Mouse (Mus musculus) erythroblast, embryonic 14.5 days (primary cell): Measurements from ENCODE around the gene Prdm16. TPM values are rescaled to one million over a fixed set of nuclear protein-coding genes. Genes with fewer than 3 reads are reported as not detected.

Experiments used
- H3K27me3 ChIP-seq: 2 replicates; pipeline ENCODE4 v1.6.1; 2012; ENCODE audit warnings: inconsistent platforms; ENCODE audit not compliant: control insufficient read depth
- H3K36me3 ChIP-seq: 2 replicates; pipeline ENCODE4 v1.6.1; 2012; ENCODE audit warnings: mild to moderate bottlenecking, inconsistent platforms; ENCODE audit not compliant: control insufficient read depth
- H3K4me1 ChIP-seq: 2 replicates; pipeline ENCODE4 v1.6.1; 2012; ENCODE audit warnings: inconsistent platforms; ENCODE audit not compliant: control insufficient read depth
- H3K4me3 ChIP-seq: replicated peaks from 2 replicates; pipeline ENCODE3; 2012; ENCODE audit warnings: moderate library complexity, mild to moderate bottlenecking, inconsistent platforms
- H3K9me3 ChIP-seq: 2 replicates; pipeline ENCODE4 v1.6.1; 2012; ENCODE audit warnings: low read length, inconsistent platforms, mixed read lengths; ENCODE audit not compliant: control insufficient read depth
- GATA1 ChIP-seq: IDR thresholded peaks from 2 replicates; pipeline ENCODE4 v1.6.1; 2012; ENCODE audit warnings: low read length, inconsistent platforms, mixed read lengths
- TAL1 ChIP-seq: IDR thresholded peaks from 3 replicates; pipeline ENCODE4 v1.6.1; 2012; ENCODE audit warnings: low read length, inconsistent platforms, mixed read lengths
- polyA plus RNA-seq: library from polyadenylated mRNA; stranded (reverse); fragments of >175 nt; gene quantifications from 2 replicates; pipeline ENCODE4 v1.2.3, GENCODE M21; 2012

Gene Prdm16
- polyA plus RNA-seq, 1 experiment = 0.12 TPM

GRCm38 (mm10) chr4:154598357-154598756, 38.3 kb downstream of the Prdm16 start:
- no peaks in the 10 kb centered on the region for H3K27me3 ChIP-seq
- no peaks in the 10 kb centered on the region for H3K36me3 ChIP-seq
- H3K4me3 ChIP-seq = no peak overlapping the region
- peaks cover 29% of the 10 kb centered on the region for H3K4me1 ChIP-seq
- H3K9me3 ChIP-seq = no peaks in the 10 kb centered on the region
- no peak for TF ChIP-seq TAL1
- TF ChIP-seq GATA1 = no peak

DNA sequence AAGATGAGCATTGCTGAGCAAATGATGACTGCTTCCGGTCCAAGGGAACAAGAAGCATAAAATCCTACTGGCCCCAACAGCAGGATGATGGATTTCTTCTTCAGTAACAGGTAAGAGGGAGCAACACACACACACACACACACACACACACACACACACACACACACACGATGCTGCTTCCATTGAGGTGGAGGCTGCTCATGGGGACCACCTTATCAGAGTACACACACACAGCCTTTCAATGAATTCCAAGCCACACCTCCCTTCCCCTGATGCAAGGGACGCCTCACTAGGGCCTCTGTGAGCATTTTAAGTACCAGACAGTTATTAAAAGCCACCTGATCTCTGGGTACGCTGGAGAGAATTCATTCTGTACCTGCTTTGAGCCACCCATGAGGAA, 39.9 kb downstream of the Prdm16 start:
- Histone ChIP-seq H3K9me3 (no peaks in the 10 kb centered on the region), H3K27me3 (no peaks in the 10 kb centered on the region), H3K4me3 (no peak overlapping the region), H3K4me1 (peaks cover 25% of the 10 kb centered on the region), H3K36me3 (no peaks in the 10 kb centered on the region)
- no peak for TF ChIP-seq TAL1
- TF ChIP-seq GATA1 = no peak

GRCm38 (mm10) chr4:154594761-154595556, 41.7 kb downstream of the Prdm16 start:
- Histone ChIP-seq H3K9me3 (no peaks in the 10 kb centered on the region), H3K4me3 (no peak overlapping the region), H3K36me3 (no peaks in the 10 kb centered on the region), H3K27me3 (no peaks in the 10 kb centered on the region), H3K4me1 (peaks cover 25% of the 10 kb centered on the region)
- TF ChIP-seq TAL1 (no peak), GATA1 (no peak)

DNA sequence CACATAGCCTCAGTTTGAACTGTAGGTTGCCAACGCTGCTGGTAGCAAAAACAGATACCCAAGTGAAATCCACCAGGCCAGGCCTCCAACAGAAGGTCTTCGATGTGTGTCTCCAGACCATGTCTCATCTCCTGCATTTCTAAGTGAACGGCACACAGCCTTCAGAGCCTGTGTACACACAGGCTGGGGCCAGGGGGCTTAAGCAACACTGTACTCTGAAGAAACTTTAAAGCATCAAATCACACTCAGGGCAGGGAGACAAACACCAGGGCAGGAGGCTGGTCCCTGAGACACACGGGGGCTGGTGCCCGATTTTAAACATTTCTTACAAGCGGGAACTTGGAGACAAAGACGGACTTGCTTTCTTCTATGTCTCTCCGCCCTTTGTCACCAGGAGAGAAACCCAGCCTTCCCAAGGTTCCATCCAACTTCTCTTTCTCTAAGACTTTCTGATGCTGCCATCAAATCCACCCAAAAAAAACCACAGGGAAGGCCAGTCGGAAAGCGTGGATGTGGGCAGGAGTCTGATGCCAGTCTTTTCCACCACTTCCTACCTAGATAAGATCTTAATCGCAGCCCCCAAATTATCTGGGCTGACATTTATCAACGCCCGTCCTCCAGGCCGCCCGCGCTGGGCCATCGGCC, 42.4 kb downstream of the Prdm16 start:
- Histone ChIP-seq H3K4me1 (peaks cover 25% of the 10 kb centered on the region), H3K9me3 (no peaks in the 10 kb centered on the region), H3K36me3 (no peaks in the 10 kb centered on the region), H3K27me3 (no peaks in the 10 kb centered on the region), H3K4me3 (no peak overlapping the region)
- no peak for TF ChIP-seq GATA1
- no peak for TF ChIP-seq TAL1

- no peaks in the 10 kb centered on the region for H3K27me3 ChIP-seq
- no peak overlapping the region for H3K4me3 ChIP-seq
- TF ChIP-seq TAL1 = no peak
- no peak for TF ChIP-seq GATA1
- H3K36me3 ChIP-seq = no peaks in the 10 kb centered on the region
- no peaks in the 10 kb centered on the region for H3K9me3 ChIP-seq
- peaks cover 20% of the 10 kb centered on the region for H3K4me1 ChIP-seq
Measured at GRCm38 (mm10) chr4:154592562-154592961, 44.1 kb downstream of the Prdm16 start.

GRCm38 (mm10) chr4:154590910-154591309, 45.8 kb downstream of the Prdm16 start:
- H3K9me3 ChIP-seq = no peaks in the 10 kb centered on the region
- H3K36me3 ChIP-seq = no peaks in the 10 kb centered on the region
- TF ChIP-seq TAL1 (no peak), GATA1 (no peak)
- no peaks in the 10 kb centered on the region for H3K27me3 ChIP-seq
- peaks cover 4% of the 10 kb centered on the region for H3K4me1 ChIP-seq
- no peak overlapping the region for H3K4me3 ChIP-seq

GRCm38 (mm10) chr4:154586334-154586733, 50.3 kb downstream of the Prdm16 start:
- TF ChIP-seq GATA1 (no peak), TAL1 (no peak)

DNA sequence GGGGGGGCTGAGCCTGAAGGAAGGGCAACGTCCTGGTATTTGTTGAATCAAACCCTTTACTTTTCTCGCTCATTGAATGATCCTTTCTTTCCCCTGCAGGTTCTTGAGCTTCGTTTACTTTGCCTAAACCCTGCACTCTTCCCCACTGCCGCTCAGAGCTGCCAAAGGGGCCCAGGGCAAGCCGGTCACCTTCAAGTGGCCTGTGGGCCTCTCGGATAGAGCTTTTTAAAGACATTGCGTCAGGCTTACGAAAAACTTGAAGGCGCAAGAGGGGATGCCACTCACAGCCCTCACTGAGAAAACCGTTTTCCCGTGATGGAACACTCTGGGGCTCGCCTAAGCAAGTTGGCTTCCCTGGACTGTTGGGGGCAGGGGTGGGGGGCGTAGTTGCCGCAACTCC, 50.9 kb downstream of the Prdm16 start:
- TF ChIP-seq TAL1 = no peak
- TF ChIP-seq GATA1 = no peak
- H3K27me3 ChIP-seq = no peaks in the 10 kb centered on the region
- H3K4me3 ChIP-seq = no peak overlapping the region
- no peaks in the 10 kb centered on the region for H3K9me3 ChIP-seq
- no peaks in the 10 kb centered on the region for H3K36me3 ChIP-seq
- no peaks in the 10 kb centered on the region; the same call in 1 of the 2 replicates for H3K4me1 ChIP-seq

More at GRCm38 (mm10) chr4:154586334-154586733, 50.3 kb downstream of the Prdm16 start:
- Histone ChIP-seq H3K9me3 (no peaks in the 10 kb centered on the region), H3K36me3 (no peaks in the 10 kb centered on the region), H3K27me3 (no peaks in the 10 kb centered on the region), H3K4me3 (no peak overlapping the region), H3K4me1 (no peaks in the 10 kb centered on the region; the same call in 1 of the 2 replicates)

- Histone ChIP-seq H3K4me1 (no peaks in the 10 kb centered on the region), H3K36me3 (no peaks in the 10 kb centered on the region), H3K27me3 (no peaks in the 10 kb centered on the region), H3K4me3 (no peak overlapping the region), H3K9me3 (no peaks in the 10 kb centered on the region)
- TF ChIP-seq GATA1 (no peak), TAL1 (no peak)
Measured at GRCm38 (mm10) chr4:154583712-154584111, 53.0 kb downstream of the Prdm16 start.
